Mouse (Mus musculus) intestine, postnatal 0 days (tissue): Measurements from ENCODE around the gene Aifm3. TPM values are rescaled to one million over a fixed set of nuclear protein-coding genes. Genes with fewer than 3 reads are reported as not detected.
"Not testable (repeated sequence)": the region's sequence is repeated elsewhere in the genome, so short reads cannot be mapped to it uniquely, and the experiment has no call there.

Experiments used
- ATAC-seq: fragments of 200-750 bp; cut with Nextera tagmentation; 2 replicates; pipeline ENCODE4 v1.8.0; 2017; ENCODE audit warnings: mild to moderate bottlenecking, moderate TSS enrichment, moderate library complexity
- H3K27ac ChIP-seq: fragments of 300-500 bp; sonication (generic); 2 replicates; pipeline ENCODE4 v1.5.1; 2014; ENCODE audit warnings: mild to moderate bottlenecking, low read depth, low read length, moderate library complexity
- H3K27me3 ChIP-seq: fragments of 300-500 bp; sonication (generic); replicated peaks from 2 replicates; pipeline ENCODE4 v1.6.1; 2014; ENCODE audit warnings: low read length, mixed read lengths; ENCODE audit not compliant: control insufficient read depth, insufficient read depth
- H3K36me3 ChIP-seq: fragments of 300-500 bp; sonication (generic); 2 replicates; pipeline ENCODE4 v1.6.1; 2014; ENCODE audit warnings: mild to moderate bottlenecking, moderate library complexity; ENCODE audit not compliant: control insufficient read depth, insufficient read depth
- H3K4me1 ChIP-seq: fragments of 300-500 bp; sonication (generic); replicated peaks from 2 replicates; pipeline ENCODE4 v1.6.1; 2014; ENCODE audit warnings: antibody characterized with exemption, low read length, mixed read lengths; ENCODE audit not compliant: control insufficient read depth, insufficient read depth
- H3K4me2 ChIP-seq: fragments of 300-500 bp; sonication (generic); replicated peaks from 2 replicates; pipeline ENCODE4 v1.6.1; 2014; ENCODE audit warnings: low read depth, mild to moderate bottlenecking, moderate library complexity
- H3K4me3 ChIP-seq: fragments of 300-500 bp; sonication (generic); 2 replicates; pipeline ENCODE4 v1.5.1; 2014; ENCODE audit warnings: low read depth, low read length
- H3K9ac ChIP-seq: fragments of 300-500 bp; sonication (generic); 2 replicates; pipeline ENCODE4 v1.6.1; 2014; ENCODE audit warnings: mild to moderate bottlenecking, low read depth, low read length
- H3K9me3 ChIP-seq: fragments of 300-500 bp; sonication (generic); 2 replicates; pipeline ENCODE4 v1.6.1; 2016; ENCODE audit warnings: mixed run types; ENCODE audit not compliant: control insufficient read depth
- CTCF ChIP-seq: sonication (generic); IDR thresholded peaks from 2 replicates; pipeline ENCODE4 v1.5.1; 2016; ENCODE audit warnings: low read depth, mild to moderate bottlenecking, control low read depth, antibody characterized with exemption, moderate library complexity
- WGBS: fragments of 180-500 bp; shearing (Covaris S2); extraction: QIAGEN DNeasy Blood & Tissue Kit; methylation state at CpG from one replicate; pipeline ENCODE4 v1.1.7; 2014; 5-methylcytosine and 5-hydroxymethylcytosine counted together
- polyA plus RNA-seq: library from polyadenylated mRNA; unstranded; fragments of >200 nt; fragmentation: Nextera tagmentation; extraction: Ambion mirVana; gene quantifications from 2 replicates; pipeline ENCODE4 v1.2.1, GENCODE M21; 2015

The Aifm3 gene
- polyA plus RNA-seq, 1 experiment from 2014 or later: 7.2 TPM

DNA sequence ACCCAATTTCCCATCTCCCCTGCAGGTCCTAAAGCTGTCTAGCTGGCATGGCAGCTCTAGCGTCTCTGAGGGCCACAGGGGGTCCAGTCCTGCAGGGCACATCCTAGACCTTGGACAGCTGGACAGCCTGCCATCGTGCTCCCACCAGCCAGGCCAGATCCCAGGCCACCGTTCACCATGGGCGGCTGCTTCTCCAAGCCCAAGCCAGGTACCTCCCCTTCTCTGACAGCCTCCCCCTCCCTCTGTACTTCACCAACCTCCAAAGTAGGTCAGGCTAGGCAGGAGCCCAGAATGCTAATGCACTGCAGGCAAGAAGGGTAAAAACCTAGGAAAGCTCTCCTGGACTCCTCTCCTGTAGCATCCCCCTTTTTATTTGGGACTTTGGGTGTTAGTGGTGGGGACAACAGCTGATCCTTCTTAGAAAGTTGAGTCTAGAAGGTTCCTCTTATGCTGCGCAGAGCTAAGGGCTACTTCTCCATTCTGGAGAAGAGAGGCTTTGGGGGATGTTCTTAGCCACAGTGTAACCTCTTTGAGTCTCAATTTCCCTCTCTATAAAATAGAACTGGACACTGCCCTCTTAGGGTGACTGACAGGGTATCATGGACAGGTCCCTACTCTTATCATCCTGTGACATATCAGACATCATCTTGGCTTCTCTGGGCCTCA is 2.6 kb downstream of the Aifm3 start:
- 70% methylated on average over 5 of the region's 5 CpGs for WGBS
- Histone ChIP-seq H3K4me1 (no peaks in the 10 kb centered on the region; the same call in 1 of the 2 replicates), H3K27me3 (0 out of 2 replicates have a peak, but pooled peaks cover 5% of the 10 kb centered on the region), H3K4me2 (no peak overlapping the region), H3K27ac (no peak overlapping the region), H3K36me3 (peaks cover 10% of the 10 kb centered on the region), H3K9ac (no peak overlapping the region), H3K9me3 (no peaks in the 10 kb centered on the region), H3K4me3 (no peak overlapping the region)
- TF ChIP-seq CTCF: no peak
- no peak for ATAC-seq

DNA sequence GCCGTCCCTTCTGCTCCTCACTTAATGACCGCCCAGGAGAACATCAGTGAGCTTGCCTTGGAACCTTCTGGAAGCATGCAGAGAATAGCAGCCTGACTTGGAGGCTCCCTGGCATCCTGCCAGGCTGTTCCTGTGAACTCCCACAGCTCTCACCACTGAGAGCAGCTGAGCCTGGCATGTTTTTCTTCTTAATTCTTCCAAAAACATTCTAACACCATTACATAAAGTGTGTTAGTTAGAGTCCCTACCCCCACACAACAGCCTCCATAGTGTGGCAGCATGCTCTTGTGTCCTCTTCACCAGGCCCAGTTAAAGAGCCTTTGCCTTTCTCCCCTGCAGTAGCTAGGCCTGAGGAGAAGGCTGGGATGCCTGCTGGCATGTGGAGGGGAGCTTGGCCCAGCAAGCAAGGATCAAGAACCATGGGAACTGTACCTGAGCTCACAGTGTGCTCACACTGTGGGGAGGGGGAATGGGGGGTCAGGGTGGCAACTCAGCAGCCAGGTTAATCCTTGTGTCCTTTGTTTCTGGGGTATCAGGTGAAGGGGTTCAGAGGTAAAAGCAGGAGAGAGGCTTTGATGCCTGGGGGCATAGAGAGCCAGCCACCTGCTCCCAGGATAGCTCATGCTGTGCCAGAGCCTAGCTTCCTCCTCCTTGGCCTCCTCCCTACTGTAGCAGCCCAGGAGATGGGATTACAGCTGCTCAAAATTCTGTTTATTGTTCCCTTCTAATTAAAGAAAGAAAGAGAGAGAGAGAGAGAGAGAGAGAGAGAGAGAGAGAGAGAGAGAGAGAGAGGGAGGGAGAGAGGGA is 7.3 kb downstream of the Aifm3 start:
- H3K27me3 ChIP-seq: no peaks in the 10 kb centered on the region
- H3K9ac ChIP-seq: no peak overlapping the region
- no peaks in the 10 kb centered on the region for H3K36me3 ChIP-seq
- WGBS: 47% methylated on average over 2 of the region's 2 CpGs
- no peak for ATAC-seq
- H3K4me2 ChIP-seq: no peak overlapping the region
- no peaks in the 10 kb centered on the region for H3K9me3 ChIP-seq
- no peak for TF ChIP-seq CTCF
- no peak overlapping the region for H3K4me3 ChIP-seq
- no peaks in the 10 kb centered on the region for H3K4me1 ChIP-seq
- no peak overlapping the region for H3K27ac ChIP-seq

DNA sequence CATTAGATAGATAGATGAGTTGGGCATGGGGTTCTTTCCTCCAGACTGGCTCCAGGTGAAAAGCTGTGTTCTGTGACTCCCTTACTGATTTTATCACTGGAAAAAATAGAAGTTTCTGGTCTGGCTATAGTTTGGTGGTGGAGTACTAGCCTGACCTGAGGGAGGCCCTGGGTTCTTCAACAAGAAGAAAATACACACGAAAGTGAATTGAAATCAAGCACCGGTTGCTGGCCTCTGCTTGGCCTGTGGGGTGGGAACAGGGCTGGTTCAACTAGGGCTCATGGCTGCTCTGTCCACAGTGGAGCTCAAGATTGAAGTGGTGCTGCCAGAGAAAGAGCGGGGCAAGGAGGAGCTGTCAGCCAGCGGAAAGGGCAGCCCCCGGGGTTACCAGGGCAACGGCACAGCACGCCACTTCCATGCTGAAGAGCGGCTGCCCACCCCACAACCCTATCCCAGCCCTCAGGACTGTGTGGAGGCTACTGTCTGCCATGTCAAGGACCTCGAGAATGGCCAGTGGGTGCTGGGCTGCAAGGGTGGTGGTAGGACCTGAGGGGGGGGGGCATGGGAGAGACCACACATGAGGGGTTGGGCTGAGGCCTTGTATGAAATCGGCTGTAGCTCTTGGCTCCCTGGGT is 10.0 kb downstream of the Aifm3 start:
- H3K27ac ChIP-seq: no peak overlapping the region
- no peaks in the 10 kb centered on the region for H3K4me1 ChIP-seq
- H3K9ac ChIP-seq: no peak overlapping the region
- ATAC-seq: no peak
- no peaks in the 10 kb centered on the region for H3K36me3 ChIP-seq
- 57% methylated on average over 10 of the region's 10 CpGs for WGBS
- H3K4me3 ChIP-seq: no peak overlapping the region
- H3K27me3 ChIP-seq: no peaks in the 10 kb centered on the region
- H3K4me2 ChIP-seq: no peak overlapping the region
- H3K9me3 ChIP-seq: no peaks in the 10 kb centered on the region
- TF ChIP-seq CTCF: no peak

DNA sequence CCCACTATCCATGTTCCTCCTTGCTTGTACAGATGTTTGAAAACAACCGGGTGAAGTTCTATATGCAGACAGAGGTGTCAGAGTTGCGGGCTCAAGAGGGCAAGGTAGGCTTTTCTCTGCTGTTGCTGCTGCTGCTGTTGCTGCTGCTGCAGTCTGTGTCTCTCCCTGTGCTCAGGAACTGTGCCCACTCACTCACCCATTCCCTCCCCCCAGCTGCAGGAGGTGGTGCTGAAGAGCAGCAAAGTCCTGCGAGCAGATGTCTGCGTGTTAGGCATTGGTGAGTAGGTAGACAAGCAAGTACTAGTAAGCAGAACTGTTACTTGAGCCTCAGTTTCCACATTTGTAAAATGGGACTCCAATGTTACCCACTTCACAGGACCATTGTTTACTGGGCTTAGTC is 13.3 kb downstream of the Aifm3 start:
- H3K4me3 ChIP-seq: no peak overlapping the region
- H3K9me3 ChIP-seq: no peaks in the 10 kb centered on the region
- no peaks in the 10 kb centered on the region for H3K4me1 ChIP-seq
- H3K27ac ChIP-seq: no peak overlapping the region
- ATAC-seq: no peak
- no peaks in the 10 kb centered on the region for H3K36me3 ChIP-seq
- no peak overlapping the region for H3K9ac ChIP-seq
- WGBS: 79% methylated on average over 4 of the region's 4 CpGs
- no peak for TF ChIP-seq CTCF
- no peaks in the 10 kb centered on the region for H3K27me3 ChIP-seq
- no peak overlapping the region for H3K4me2 ChIP-seq

GRCm38 (mm10) chr16:17507018-17507552 is 17.7 kb downstream of the Aifm3 start:
- Histone ChIP-seq H3K9ac (no peak overlapping the region), H3K4me1 (peaks cover 21% of the 10 kb centered on the region), H3K9me3 (no peaks in the 10 kb centered on the region), H3K4me3 (no peak overlapping the region), H3K27me3 (no peaks in the 10 kb centered on the region), H3K4me2 (no peak overlapping the region), H3K27ac (no peak overlapping the region), H3K36me3 (peaks cover 5% of the 10 kb centered on the region; the same call in 1 of the 2 replicates)
- no peak for TF ChIP-seq CTCF
- ATAC-seq: no peak
- 85% methylated on average over 5 of the region's 5 CpGs for WGBS

- not testable (repeated sequence) for H3K9me3 ChIP-seq, H3K27me3 ChIP-seq, ATAC-seq
- Histone ChIP-seq H3K27ac (peak overlapping the region; percentile 88), H3K36me3 (peaks cover 11% of the 10 kb centered on the region), H3K9ac (peak overlapping the region; percentile 62), H3K4me3 (peak overlapping the region; percentile 57), H3K4me1 (peaks cover 21% of the 10 kb centered on the region), H3K4me2 (peak overlapping the region; percentile 79)
- WGBS: 23% methylated on average over 3 of the region's 3 CpGs
Measured at GRCm38 (mm10) chr16:17508031-17508430, 18.6 kb downstream of the Aifm3 start.
